Mouse (Mus musculus) leukemia stem cell, adult 10-12 weeks (primary cell): ENCODE results near the gene Ehhadh. TPM values are rescaled to one million over a fixed set of nuclear protein-coding genes. Genes with fewer than 3 reads are reported as not detected.

Experiments
- polyA plus RNA-seq: library from polyadenylated mRNA; stranded (reverse); fragments of >175 nt; gene quantifications from 2 replicates; pipeline ENCODE4 v1.2.3, GENCODE M21; 2012; ENCODE audit warnings: low replicate concordance

Gene Ehhadh
- polyA plus RNA-seq = 0.47 and 2.4 TPM in 2 replicates

GRCm38 (mm10) chr16:21787516-21788353 is at the start of gene Ehhadh:
Gene Ehhadh (minus strand): TSS chr16:21787807.

GRCm38 (mm10) chr16:21793875-21794696 is 6.5 kb upstream of the Ehhadh start, which contains the start of gene Map3k13:
Gene Map3k13 (plus strand): TSS chr16:21794346.

Other genes starting within 250 kb of the Ehhadh start
- 0.44 and 1.6 TPM in 2 replicates for gene 2510009E07Rik, start 93.1 kb downstream of the Ehhadh start, polyA plus RNA-seq
- 0.09 and 0.12 TPM in 2 replicates for gene Map3k13, start 6.5 kb upstream of the Ehhadh start, polyA plus RNA-seq
- gene Tmem41a, start 159.7 kb upstream of the Ehhadh start, polyA plus RNA-seq = 4.7 and 8.5 TPM in 2 replicates
- gene Liph, start 207.9 kb upstream of the Ehhadh start, polyA plus RNA-seq = 0.19 TPM in 1 of 2 replicates, not detected in the other
- 10.8 and 17.1 TPM in 2 replicates for gene Senp2, start 221.7 kb upstream of the Ehhadh start, polyA plus RNA-seq